Mouse (Mus musculus) forebrain, embryonic 16.5 days (tissue): ENCODE results near the gene Psmb3. TPM values are rescaled to one million over a fixed set of nuclear protein-coding genes. Genes with fewer than 3 reads are reported as not detected.

Source experiments
- ATAC-seq: fragments of 200-750 bp; cut with Nextera tagmentation; 2 replicates; pipeline ENCODE4 v1.8.0; 2017; ENCODE audit warnings: mild to moderate bottlenecking, moderate library complexity
- H3K27ac ChIP-seq: fragments of 300-500 bp; sonication (generic); 2 replicates; pipeline ENCODE4 v1.5.1; 2014; ENCODE audit warnings: low read length, control low read depth
- H3K27me3 ChIP-seq: fragments of 300-500 bp; sonication (generic); replicated peaks from 2 replicates; pipeline ENCODE4 v1.6.1; 2014; ENCODE audit warnings: low read length; ENCODE audit not compliant: control insufficient read depth, insufficient read depth
- H3K36me3 ChIP-seq: fragments of 300-500 bp; sonication (generic); 2 replicates; pipeline ENCODE4 v1.6.1; 2014; ENCODE audit not compliant: control insufficient read depth, insufficient read depth
- H3K4me1 ChIP-seq: fragments of 300-500 bp; sonication (generic); replicated peaks from 2 replicates; pipeline ENCODE4 v1.6.1; 2014; ENCODE audit warnings: low read length; ENCODE audit not compliant: control insufficient read depth, insufficient read depth
- H3K4me2 ChIP-seq: fragments of 300-500 bp; sonication (generic); 2 replicates; pipeline ENCODE4 v1.6.1; 2014; ENCODE audit warnings: mild to moderate bottlenecking, low read length, control low read depth
- H3K4me3 ChIP-seq: fragments of 300-500 bp; sonication (generic); replicated peaks from 2 replicates; pipeline ENCODE4 v1.5.1; 2014; ENCODE audit warnings: mild to moderate bottlenecking, low read length, control low read depth
- H3K9ac ChIP-seq: fragments of 300-500 bp; sonication (generic); replicated peaks from 2 replicates; pipeline ENCODE4 v1.6.1; 2014; ENCODE audit warnings: low read depth, low read length, control low read depth
- H3K9me3 ChIP-seq: fragments of 300-500 bp; sonication (generic); 2 replicates; pipeline ENCODE4 v1.6.1; 2016; ENCODE audit warnings: low read length; ENCODE audit not compliant: control insufficient read depth
- WGBS: fragments of 180-500 bp; shearing (Covaris S2); extraction: QIAGEN DNeasy Blood & Tissue Kit; methylation state at CpG from one replicate; pipeline ENCODE4 v1.1.7; 2014; 5-methylcytosine and 5-hydroxymethylcytosine counted together
- microRNA-seq: library from miRNA; unstranded; fragments of <30 nt; microRNA quantifications from one replicate; pipeline ENCODE4, GENCODE M21; 2017
- polyA plus RNA-seq: library from polyadenylated mRNA; unstranded; fragments of >200 nt; fragmentation: Nextera tagmentation; extraction: Ambion mirVana; gene quantifications from 2 replicates; pipeline ENCODE4 v1.2.1, GENCODE M21; 2015

Gene Psmb3
- polyA plus RNA-seq, 1 experiment from 2014 or later: 431 TPM

GRCm38 (mm10) chr11:97758125-97758524 is 54.9 kb downstream of the Psmb3 start:
- Histone ChIP-seq H3K9me3 (no peaks in the 10 kb centered on the region), H3K36me3 (peaks cover 28% of the 10 kb centered on the region), H3K4me1 (no peaks in the 10 kb centered on the region), H3K4me3 (no peak overlapping the region), H3K4me2 (no peak overlapping the region), H3K9ac (no peak overlapping the region), H3K27ac (no peak overlapping the region), H3K27me3 (no peaks in the 10 kb centered on the region)
- 90% methylated on average over 1 of the region's 1 CpGs for WGBS
- no peak for ATAC-seq

GRCm38 (mm10) chr11:97758942-97759341 is 55.7 kb downstream of the Psmb3 start:
- WGBS: 88% methylated on average over 6 of the region's 6 CpGs
- Histone ChIP-seq H3K4me3 (no peak overlapping the region), H3K9ac (no peak overlapping the region), H3K9me3 (no peaks in the 10 kb centered on the region), H3K4me1 (no peaks in the 10 kb centered on the region), H3K27ac (no peak overlapping the region), H3K36me3 (peaks cover 23% of the 10 kb centered on the region; the same call in 1 of the 2 replicates), H3K4me2 (no peak overlapping the region), H3K27me3 (no peaks in the 10 kb centered on the region)
- ATAC-seq: no peak

GRCm38 (mm10) chr11:97761638-97762037 is 58.4 kb downstream of the Psmb3 start:
- Histone ChIP-seq H3K9me3 (no peaks in the 10 kb centered on the region), H3K36me3 (peaks cover 13% of the 10 kb centered on the region; the same call in 1 of the 2 replicates)
- no peak for ATAC-seq

More at GRCm38 (mm10) chr11:97761638-97762037, 58.4 kb downstream of the Psmb3 start:
- Histone ChIP-seq H3K4me1 (peaks cover 12% of the 10 kb centered on the region), H3K4me2 (no peak overlapping the region), H3K27me3 (no peaks in the 10 kb centered on the region), H3K27ac (no peak overlapping the region), H3K4me3 (no peak overlapping the region), H3K9ac (no peak overlapping the region)

Small RNAs within 50 kb of the gene (microRNA-seq; reads per million reads assigned to microRNA genes)
- gene Gm24158: not detected
- gene Mir6927: not detected
- not detected for gene Mir8102

Other genes with a start within 250 kb of the Psmb3 start
- 0.29 and 1.2 TPM in 2 replicates for gene 4933428G20Rik, start 203.1 kb upstream of the Psmb3 start, polyA plus RNA-seq
- gene Srcin1, start 127.2 kb upstream of the Psmb3 start, polyA plus RNA-seq: 7.0 and 9.9 TPM in 2 replicates
- 2.1 and 2.6 TPM in 2 replicates for gene Epop, start 73.7 kb upstream of the Psmb3 start, polyA plus RNA-seq
- gene Mllt6, start 40.0 kb upstream of the Psmb3 start, polyA plus RNA-seq: 4.2 and 5.1 TPM in 2 replicates
- 14.6 and 15.4 TPM in 2 replicates for gene Cisd3, start 17.6 kb upstream of the Psmb3 start, polyA plus RNA-seq
- 14.8 and 19.8 TPM in 2 replicates for gene Pcgf2, start 2.9 kb upstream of the Psmb3 start, polyA plus RNA-seq
- 4.1 and 4.7 TPM in 2 replicates for gene Pip4k2b, start 41.3 kb downstream of the Psmb3 start, polyA plus RNA-seq
- gene Cwc25, start 63.2 kb downstream of the Psmb3 start, polyA plus RNA-seq: 17.1 and 19.5 TPM in 2 replicates
- gene 1700001P01Rik, start 72.5 kb downstream of the Psmb3 start, polyA plus RNA-seq: 0.57 and 0.85 TPM in 2 replicates
- gene Rpl23, start 79.0 kb downstream of the Psmb3 start, polyA plus RNA-seq: 298 and 306 TPM in 2 replicates
- 140 and 159 TPM in 2 replicates for gene Lasp1, start 95.6 kb downstream of the Psmb3 start, polyA plus RNA-seq
- 21.1 and 24.1 TPM in 2 replicates for gene B230217C12Rik, start 137.4 kb downstream of the Psmb3 start, polyA plus RNA-seq
- 0.63 and 0.68 TPM in 2 replicates for gene Fbxo47, start 180.8 kb downstream of the Psmb3 start, polyA plus RNA-seq